Mouse (Mus musculus): ENCODE data around the gene Lgals1.

The Lgals1 gene

DNA sequence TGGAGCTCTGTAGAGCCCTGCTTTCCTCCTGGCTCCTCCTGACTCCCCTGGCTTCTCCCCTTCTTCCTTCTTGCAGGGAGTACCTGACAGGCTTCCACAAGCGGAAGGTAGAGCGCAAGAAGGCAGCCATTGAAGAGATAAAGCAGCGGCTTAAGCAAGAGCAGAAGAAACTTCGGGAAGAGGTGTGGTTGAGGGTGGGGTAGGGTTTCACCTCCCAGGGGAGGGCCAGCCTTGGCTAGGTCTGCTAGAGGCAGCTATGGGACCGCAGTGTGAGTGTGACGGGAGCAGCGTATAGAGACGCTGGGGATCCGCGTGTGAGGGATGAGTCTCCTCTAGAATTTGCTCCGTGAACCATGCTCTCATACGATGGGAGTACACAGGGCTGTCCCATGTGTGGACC is 9.9 kb downstream of the Lgals1 start:
- DNase-seq (ENCODE audit: low read depth in 2 of 2, low spot score in 2 of 2) = no peak

DNA sequence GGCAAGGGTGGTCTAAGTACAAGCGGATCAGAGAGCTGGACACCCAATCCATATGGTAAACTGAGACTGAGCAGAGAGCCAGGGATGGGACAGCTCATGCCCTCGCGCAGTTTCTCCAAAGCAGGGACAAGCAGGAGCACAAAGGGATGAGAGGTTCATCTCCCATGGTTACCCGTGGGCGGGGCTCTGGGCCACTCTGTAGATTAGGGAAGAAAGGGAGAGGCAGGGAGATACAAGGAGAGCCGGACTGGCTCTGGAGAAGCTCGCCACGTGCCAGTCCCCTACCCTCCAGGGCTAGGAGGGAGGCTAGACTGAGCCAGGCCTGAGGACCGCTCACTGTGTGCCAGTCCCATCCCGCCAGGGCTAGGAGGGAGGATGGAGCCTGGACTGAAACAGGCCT is 10.8 kb downstream of the Lgals1 start:
- DNase-seq (ENCODE audit: low read depth in 2 of 2, low spot score in 2 of 2) = no peak

- DNase-seq (ENCODE audit: low read depth in 2 of 2, low spot score in 2 of 2) = no peak
These were observed 11.4 kb downstream of the Lgals1 start for GRCm38 (mm10) chr15:78937963-78938362.

DNA sequence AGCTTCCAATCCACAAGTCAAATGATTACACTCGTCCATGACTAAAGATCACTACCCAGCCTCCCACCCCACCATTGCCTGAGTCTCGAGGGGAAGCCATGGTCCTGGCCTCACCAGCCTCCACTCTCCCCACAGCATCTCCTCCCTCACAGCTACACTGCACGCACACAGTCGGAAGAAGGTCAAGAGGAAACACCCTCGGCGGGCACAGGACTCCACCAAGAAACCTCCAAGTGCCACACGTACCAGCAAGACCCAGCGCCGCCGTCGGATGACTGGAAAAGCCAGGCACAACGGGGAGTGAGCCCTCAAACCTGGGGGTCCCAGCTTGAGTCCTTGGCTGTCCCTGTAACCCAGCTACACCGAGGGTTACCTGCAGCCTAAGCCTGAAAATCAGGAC is 13.8 kb downstream of the Lgals1 start:
- no peak for DNase-seq (ENCODE audit: low read depth in 2 of 2, low spot score in 2 of 2)

DNA sequence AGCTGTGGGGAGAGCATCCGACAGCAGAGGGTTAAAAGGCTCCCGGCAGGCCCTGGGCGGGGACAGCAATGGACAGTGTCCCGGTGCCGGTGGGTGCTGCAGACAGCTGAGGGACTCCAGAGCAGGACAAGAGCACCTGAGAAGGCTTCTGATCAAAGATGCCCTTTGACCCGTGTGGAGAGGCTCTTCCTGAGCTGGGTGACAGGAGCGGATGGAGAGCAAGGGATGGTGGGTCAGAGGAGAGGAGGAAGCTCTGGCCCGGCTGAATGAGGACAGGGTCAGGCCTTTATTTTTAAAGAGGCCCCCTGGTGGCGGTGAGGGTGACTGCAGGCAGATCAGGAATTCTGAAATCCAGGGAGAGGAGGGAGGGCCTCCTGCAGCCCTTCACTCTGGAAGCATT is 16.1 kb downstream of the Lgals1 start:
- peak; percentile 49 to 51 for DNase-seq (ENCODE audit: low read depth in 2 of 2, low spot score in 2 of 2)

GRCm38 (mm10) chr15:78946232-78946631 is 19.7 kb downstream of the Lgals1 start:
- DNase-seq (ENCODE audit: low read depth in 2 of 2, low spot score in 2 of 2) = no peak

DNA sequence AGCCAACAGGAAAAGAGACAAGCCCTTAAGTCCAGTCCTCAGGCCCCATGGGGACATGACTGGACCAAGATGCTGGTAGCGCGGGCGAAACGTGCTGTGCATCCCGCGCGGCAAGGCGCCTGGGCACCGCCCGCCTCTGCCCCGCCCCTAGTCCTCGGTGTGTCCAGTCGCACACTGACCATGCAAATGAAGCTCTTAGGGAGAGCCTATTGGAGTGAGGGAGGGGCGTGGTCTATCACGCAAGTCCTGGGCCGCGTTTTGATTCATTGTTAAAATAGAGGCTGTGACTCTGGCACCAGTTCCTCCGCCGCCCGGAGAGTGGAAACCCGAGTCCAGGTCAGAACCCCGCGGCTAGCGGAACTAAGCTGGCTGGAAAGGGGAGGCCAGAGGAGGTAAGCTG is 21.1 kb downstream of the Lgals1 start, which contains the start of gene Triobp:
Gene Triobp, plus strand, starts transcription at position 68 of the 400 bp plus-strand sequence.
- no peak for DNase-seq (ENCODE audit: low read depth in 2 of 2, low spot score in 2 of 2)

- no peak for DNase-seq (ENCODE audit: low read depth in 2 of 2, low spot score in 2 of 2)
These were observed 21.7 kb downstream of the Lgals1 start for GRCm38 (mm10) chr15:78948152-78948725.

- no peak for DNase-seq (ENCODE audit: low read depth in 2 of 2, low spot score in 2 of 2)
These were observed 22.4 kb downstream of the Lgals1 start for GRCm38 (mm10) chr15:78948883-78949282.

- no peak for DNase-seq (ENCODE audit: low read depth in 2 of 2, low spot score in 2 of 2)
These were observed 29.1 kb downstream of the Lgals1 start for GRCm38 (mm10) chr15:78955663-78956062.

DNA sequence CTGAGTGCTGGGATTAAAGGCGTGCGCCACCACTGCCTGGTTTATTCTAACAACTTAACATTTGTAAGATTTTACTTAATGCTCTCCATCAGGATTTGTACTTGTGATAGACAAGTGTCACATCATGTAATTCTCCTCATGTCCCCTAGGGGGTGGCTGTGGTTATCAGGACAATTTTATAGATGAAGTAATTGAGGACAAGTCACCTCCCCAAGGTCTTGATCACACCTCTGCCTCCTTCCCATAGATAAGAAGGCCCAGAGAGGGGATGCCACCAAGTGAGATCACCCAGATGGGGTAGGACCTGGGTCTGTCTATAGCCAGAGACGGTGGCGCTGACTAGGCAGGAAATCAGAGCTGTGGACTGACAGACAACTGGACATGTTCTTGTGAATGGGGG is 29.8 kb downstream of the Lgals1 start:
- peak in 1 of 2 experiments; percentile 21 for DNase-seq (ENCODE audit: low read depth in 2 of 2, low spot score in 2 of 2)

DNA sequence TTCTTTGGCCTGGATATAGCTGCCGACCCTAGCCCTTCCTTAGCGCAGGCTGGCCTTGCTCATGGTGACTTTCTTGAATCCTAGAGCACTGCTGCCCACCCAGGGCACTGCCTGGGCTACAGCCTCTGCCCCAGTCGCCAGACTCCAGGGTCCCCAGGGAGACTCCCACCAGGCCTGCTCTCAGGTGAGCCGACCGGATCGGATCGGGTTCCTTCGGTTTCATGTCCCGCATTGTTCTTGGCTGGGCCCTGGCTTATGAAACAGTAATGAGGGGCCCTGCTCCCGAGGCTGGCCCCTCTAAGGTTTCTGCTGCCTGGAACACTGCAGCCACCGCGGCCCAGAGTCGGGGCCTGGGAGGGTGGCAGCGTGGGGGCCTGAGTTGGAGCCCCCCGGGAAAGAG is 30.5 kb downstream of the Lgals1 start:
- no peak for DNase-seq (ENCODE audit: low read depth in 2 of 2, low spot score in 2 of 2)

DNA sequence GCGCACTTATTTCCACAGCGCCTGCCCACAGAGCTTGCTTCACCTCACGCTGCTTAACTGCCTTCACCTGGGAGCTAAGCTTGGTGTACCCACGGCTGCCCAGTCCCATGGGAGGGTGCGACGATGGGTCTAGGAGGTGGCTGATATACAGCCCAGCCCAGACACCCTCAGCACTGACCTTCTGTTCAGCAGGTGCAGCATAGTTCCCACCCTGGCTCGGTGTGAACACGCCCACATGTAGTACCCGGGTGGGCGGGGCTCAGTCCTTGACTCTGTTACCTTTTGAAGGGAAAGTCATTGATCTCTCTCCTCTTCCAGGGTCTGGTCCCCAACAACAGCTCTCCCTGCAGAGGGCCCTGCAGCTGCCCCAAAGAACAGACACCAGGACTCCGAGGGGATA is 33.0 kb downstream of the Lgals1 start:
- DNase-seq (ENCODE audit: low read depth in 2 of 2, low spot score in 2 of 2) = no peak

- no peak for DNase-seq (ENCODE audit: low read depth in 2 of 2, low spot score in 2 of 2)
These were observed 33.6 kb downstream of the Lgals1 start for GRCm38 (mm10) chr15:78960088-78960487.

DNA sequence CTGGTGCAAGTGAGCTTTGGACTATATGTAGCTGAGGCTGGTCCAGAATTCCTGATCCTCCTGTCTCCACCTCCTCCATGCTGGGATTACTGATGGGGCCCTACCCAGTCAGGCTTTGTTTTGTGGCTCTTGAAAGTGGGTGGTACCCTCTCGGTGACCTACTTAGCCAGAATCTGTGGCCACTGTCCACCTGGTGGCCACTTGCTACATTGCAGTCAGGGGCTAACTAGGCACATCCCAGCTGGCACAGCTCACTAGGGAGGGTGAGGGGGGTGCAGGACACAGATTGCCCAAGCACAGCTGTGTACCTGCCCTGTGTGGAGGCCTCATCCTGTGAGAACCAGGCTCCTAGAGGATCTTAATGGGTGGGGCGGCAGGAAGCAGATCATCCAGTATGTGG is 36.4 kb downstream of the Lgals1 start:
- DNase-seq (ENCODE audit: low read depth in 2 of 2, low spot score in 2 of 2) = peak in 1 of 2 experiments; percentile 24

GRCm38 (mm10) chr15:78971626-78972025 is 45.1 kb downstream of the Lgals1 start:
- DNase-seq (ENCODE audit: low read depth in 2 of 2, low spot score in 2 of 2) = no peak

GRCm38 (mm10) chr15:78973950-78974349 is 47.4 kb downstream of the Lgals1 start:
- no peak for DNase-seq (ENCODE audit: low read depth in 2 of 2, low spot score in 2 of 2)

GRCm38 (mm10) chr15:78977676-78978159 is 51.2 kb downstream of the Lgals1 start:
- DNase-seq (ENCODE audit: low read depth in 2 of 2, low spot score in 2 of 2) = no peak

GRCm38 (mm10) chr15:78978875-78979274 is 52.4 kb downstream of the Lgals1 start:
- no peak for DNase-seq (ENCODE audit: low read depth in 2 of 2, low spot score in 2 of 2)

Data from CD8-positive naive resting alpha-beta T cell, adult 2 months (primary cell).